Mouse (Mus musculus): ENCODE results near the gene Ylpm1. TPM values are rescaled to one million over a fixed set of nuclear protein-coding genes. Genes with fewer than 3 reads are reported as not detected.
A peak's percentile ranks its signal among the peaks of the same experiment; 100 is the strongest.

Gene Ylpm1
- polyA plus RNA-seq, 1 experiment from 2014 or later, result 9.2 TPM

DNA sequence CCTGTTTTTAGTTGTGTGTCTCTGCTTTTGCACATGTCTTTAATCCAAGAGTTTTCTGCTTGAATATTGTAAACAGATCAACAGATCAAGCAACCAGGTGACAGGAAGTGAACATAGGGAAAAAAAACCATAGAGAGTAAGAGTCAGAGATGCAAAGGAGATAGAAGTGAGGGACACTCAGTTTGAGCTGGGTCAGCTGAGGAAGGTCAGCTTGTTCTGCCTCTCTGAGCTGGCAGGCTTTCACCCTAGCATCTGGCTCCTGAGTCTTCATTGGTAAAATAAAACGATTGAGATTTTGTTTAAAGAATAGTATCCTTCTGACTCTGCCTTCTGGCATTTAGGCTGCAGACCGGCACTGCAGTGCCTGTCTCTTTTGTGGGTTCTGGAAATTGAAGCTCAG, 14.4 kb downstream of the Ylpm1 start:
- no peaks in the 10 kb centered on the region for H3K9me3 ChIP-seq (replicated peaks)
- no peak overlapping the region for H3K4me3 ChIP-seq (replicated peaks)
- WGBS (ENCODE audit: insufficient replicate concordance), result 82% methylated on average over 2 of the region's 2 CpGs
- peaks cover 45% of the 10 kb centered on the region for H3K36me3 ChIP-seq
- DNase-seq (no peak), ATAC-seq (ENCODE audit: low read depth) (no peak)
- H3K9ac ChIP-seq, result no peak overlapping the region
- H3K4me2 ChIP-seq, result no peak overlapping the region
- peaks cover 11% of the 10 kb centered on the region for H3K4me1 ChIP-seq (replicated peaks)
- H3K27ac ChIP-seq, result no peak overlapping the region
- no peaks in the 10 kb centered on the region for H3K27me3 ChIP-seq

DNA sequence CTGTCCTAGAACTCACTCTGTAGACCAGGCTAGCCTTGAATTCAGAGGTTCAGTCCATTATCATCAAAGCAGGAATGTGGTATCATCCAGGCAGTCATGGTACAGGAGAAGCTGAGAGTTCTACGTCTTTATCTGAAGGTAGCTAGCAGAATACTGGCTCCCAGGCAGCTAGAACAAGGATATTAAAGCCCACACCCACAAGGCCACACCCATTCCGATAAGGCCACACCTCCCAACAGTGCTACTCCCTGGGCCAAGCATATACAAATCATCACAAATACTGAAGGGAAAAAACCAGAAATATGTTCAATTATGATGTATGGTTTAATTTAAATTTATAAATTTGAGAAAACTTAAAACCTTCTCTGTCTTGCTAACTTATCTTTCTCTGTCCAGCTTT, 16.1 kb downstream of the Ylpm1 start:
- H3K9me3 ChIP-seq (replicated peaks), result no peaks in the 10 kb centered on the region
- WGBS (ENCODE audit: insufficient replicate concordance), result 30% methylated on average over 2 of the region's 2 CpGs
- no peak overlapping the region for H3K27ac ChIP-seq
- DNase-seq (peak; percentile 41), ATAC-seq (ENCODE audit: low read depth) (peak; percentile 85)
- no peak overlapping the region for H3K4me2 ChIP-seq
- no peaks in the 10 kb centered on the region for H3K27me3 ChIP-seq
- H3K4me3 ChIP-seq (replicated peaks), result no peak overlapping the region
- H3K4me1 ChIP-seq (replicated peaks), result peaks cover 11% of the 10 kb centered on the region
- H3K36me3 ChIP-seq, result peaks cover 59% of the 10 kb centered on the region
- no peak overlapping the region for H3K9ac ChIP-seq

DNA sequence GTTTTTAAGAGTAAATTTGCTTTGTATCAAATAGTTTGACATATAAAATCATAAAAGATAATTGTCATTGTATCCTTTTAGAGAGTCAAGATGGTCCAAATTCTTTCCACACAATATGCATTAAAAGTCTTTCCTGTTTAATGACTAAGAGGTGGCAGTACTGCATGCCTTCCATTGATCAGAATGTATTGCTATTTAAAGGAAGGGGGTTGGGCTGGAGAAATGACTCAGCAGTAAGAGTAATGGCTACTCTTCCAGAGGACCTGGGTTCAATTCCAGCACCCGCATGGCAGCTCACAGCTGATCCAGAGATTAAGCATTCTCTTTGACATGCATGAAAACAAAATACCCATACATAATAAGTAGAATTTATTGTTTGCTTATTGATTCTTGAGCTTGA, 25.9 kb downstream of the Ylpm1 start:
- Histone ChIP-seq H3K4me2 (no peak overlapping the region), H3K4me1 (replicated peaks) (0 out of 2 replicates have a peak, but pooled peaks cover 3% of the 10 kb centered on the region), H3K27ac (no peak overlapping the region), H3K27me3 (no peaks in the 10 kb centered on the region), H3K9ac (no peak overlapping the region), H3K4me3 (replicated peaks) (no peak overlapping the region), H3K36me3 (peaks cover 18% of the 10 kb centered on the region; the same call in 1 of the 2 replicates), H3K9me3 (replicated peaks) (no peaks in the 10 kb centered on the region)
- ATAC-seq (ENCODE audit: low read depth), result no peak
- WGBS (ENCODE audit: insufficient replicate concordance), result 90% methylated on average over 1 of the region's 1 CpGs
- DNase-seq, result no peak

DNA sequence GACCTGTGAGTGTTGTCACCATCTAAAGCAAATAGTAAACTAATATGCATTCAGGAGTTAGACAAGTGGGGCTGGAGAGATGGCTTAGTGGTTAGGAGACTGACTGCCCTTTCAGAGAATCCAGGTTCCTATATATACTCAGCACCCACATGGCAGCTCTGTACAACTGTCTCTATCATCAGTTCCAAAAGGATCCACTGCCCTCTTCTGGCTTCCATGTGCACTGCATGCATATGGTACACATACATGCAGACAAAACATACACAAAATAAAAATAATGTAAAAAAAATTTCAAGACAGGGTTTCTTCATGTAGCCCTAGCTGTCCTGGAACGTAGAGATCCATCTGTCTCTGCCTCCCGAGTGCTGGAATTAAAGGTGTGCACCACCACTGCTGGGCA, 36.6 kb downstream of the Ylpm1 start:
- Histone ChIP-seq H3K4me1 (replicated peaks) (no peaks in the 10 kb centered on the region), H3K4me3 (replicated peaks) (no peak overlapping the region), H3K9ac (no peak overlapping the region), H3K27me3 (no peaks in the 10 kb centered on the region), H3K4me2 (no peak overlapping the region), H3K27ac (no peak overlapping the region), H3K36me3 (peaks cover 46% of the 10 kb centered on the region), H3K9me3 (replicated peaks) (no peaks in the 10 kb centered on the region)
- WGBS (ENCODE audit: insufficient replicate concordance), result 77% methylated on average over 2 of the region's 2 CpGs
- ATAC-seq (ENCODE audit: low read depth), result no peak
- peak; percentile 26 for DNase-seq

DNA sequence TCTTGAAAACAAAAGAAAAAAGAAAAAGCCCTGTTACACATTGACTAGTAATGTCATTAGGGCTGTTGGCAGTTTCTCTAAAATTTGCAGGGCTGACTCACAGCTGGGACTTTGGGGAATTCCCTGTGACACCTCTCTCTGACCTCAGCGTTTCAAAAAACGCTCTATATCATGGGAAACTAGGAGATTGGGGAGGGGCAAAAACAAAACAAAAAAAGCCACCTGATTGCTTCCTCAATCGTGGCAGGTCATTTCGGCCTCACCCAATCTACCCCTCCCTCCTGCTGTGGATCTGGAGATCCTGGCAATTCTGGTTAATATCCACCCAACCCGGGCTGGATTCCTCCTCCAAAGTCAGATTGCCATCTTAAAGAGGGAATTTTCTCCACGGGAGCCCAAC, 55.1 kb downstream of the Ylpm1 start:
- Histone ChIP-seq H3K4me2 (no peak overlapping the region), H3K9me3 (replicated peaks) (no peaks in the 10 kb centered on the region), H3K27ac (no peak overlapping the region), H3K36me3 (peaks cover 45% of the 10 kb centered on the region), H3K4me1 (replicated peaks) (no peaks in the 10 kb centered on the region), H3K27me3 (no peaks in the 10 kb centered on the region), H3K9ac (no peak overlapping the region), H3K4me3 (replicated peaks) (no peak overlapping the region)
- ATAC-seq (ENCODE audit: low read depth) (no peak), DNase-seq (no peak)
- WGBS (ENCODE audit: insufficient replicate concordance), result 73% methylated on average over 6 of the region's 6 CpGs

DNA sequence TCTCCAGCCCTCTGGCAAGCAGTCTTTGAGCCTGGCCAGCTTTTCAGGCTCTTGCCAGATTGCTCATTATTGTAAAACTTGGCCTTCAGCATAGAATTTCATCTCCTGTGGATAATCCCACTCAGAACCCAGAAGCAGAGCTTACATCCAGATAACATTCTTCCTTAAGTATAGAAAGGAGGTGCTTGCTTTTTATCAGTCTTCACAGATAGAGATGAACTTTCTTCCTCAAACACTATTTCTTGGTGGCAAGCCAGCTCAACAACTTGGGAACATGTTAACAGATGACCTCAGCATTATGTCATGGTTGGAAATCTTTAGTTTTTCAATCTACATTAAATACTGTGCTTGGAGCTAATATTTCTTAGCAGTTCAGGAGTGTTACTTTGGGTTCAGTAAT, 74.9 kb downstream of the Ylpm1 start:
- Histone ChIP-seq H3K9me3 (replicated peaks) (no peaks in the 10 kb centered on the region), H3K4me2 (no peak overlapping the region), H3K27me3 (no peaks in the 10 kb centered on the region), H3K4me3 (replicated peaks) (no peak overlapping the region), H3K9ac (no peak overlapping the region), H3K36me3 (peaks cover 37% of the 10 kb centered on the region), H3K4me1 (replicated peaks) (no peaks in the 10 kb centered on the region), H3K27ac (no peak overlapping the region)
- DNase-seq (no peak), ATAC-seq (ENCODE audit: low read depth) (no peak)

DNA sequence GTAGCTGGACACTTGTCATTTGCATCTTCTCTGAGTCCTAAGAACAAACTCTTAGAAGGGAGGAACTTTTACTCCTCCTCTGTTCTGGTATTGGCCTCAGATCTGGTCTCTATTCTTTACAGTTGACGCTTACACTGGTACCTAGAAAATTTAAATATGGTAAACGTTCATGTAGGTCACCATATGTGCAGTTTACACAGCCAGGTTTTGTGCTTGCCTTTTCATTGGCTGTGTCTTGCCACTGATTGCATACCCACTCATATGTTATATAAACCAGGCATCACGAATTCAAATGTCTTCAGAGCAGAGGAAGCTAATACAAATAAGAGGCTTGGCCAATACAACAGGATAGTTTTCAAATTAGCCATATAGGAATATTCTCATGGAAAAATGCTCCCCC, 81.0 kb downstream of the Ylpm1 start:
- WGBS (ENCODE audit: insufficient replicate concordance), result 76% methylated on average over 3 of the region's 3 CpGs
- H3K4me3 ChIP-seq (replicated peaks), result no peak overlapping the region
- H3K4me2 ChIP-seq, result no peak overlapping the region
- no peak for DNase-seq
- peaks cover 13% of the 10 kb centered on the region for H3K36me3 ChIP-seq
- H3K4me1 ChIP-seq (replicated peaks), result no peaks in the 10 kb centered on the region
- H3K9me3 ChIP-seq (replicated peaks), result no peaks in the 10 kb centered on the region
- no peak overlapping the region for H3K27ac ChIP-seq
- no peaks in the 10 kb centered on the region for H3K27me3 ChIP-seq
- no peak for ATAC-seq (ENCODE audit: low read depth)
- no peak overlapping the region for H3K9ac ChIP-seq

DNA sequence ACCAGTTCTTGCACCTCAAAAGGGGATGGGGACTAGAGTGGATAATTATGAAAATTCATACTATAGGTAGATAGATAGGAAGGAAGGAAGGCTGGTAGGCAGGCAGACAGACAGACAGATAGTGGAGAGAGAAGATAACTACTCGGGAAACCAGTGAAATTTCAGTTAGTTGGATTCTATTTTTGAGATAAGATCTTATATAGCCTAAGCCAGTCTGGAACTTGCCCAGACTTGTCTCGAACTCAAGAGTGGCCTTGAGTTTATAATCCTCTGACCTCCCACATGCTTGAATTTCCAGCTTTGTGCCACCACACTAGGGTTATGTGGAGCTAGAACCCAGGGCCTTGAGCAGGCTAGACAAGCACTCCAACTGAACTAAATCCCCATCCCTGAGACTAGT, 88.1 kb downstream of the Ylpm1 start:
- H3K4me1 ChIP-seq (replicated peaks), result 0 out of 2 replicates have a peak, but pooled peaks cover 6% of the 10 kb centered on the region
- 31% methylated on average over 2 of the region's 2 CpGs for WGBS (ENCODE audit: insufficient replicate concordance)
- H3K9me3 ChIP-seq (replicated peaks), result 0 out of 2 replicates have a peak, but pooled peaks cover under 1% of the 10 kb centered on the region
- no peaks in the 10 kb centered on the region for H3K27me3 ChIP-seq
- H3K9ac ChIP-seq, result no peak overlapping the region
- peaks cover 19% of the 10 kb centered on the region for H3K36me3 ChIP-seq
- no peak overlapping the region for H3K27ac ChIP-seq
- ATAC-seq (ENCODE audit: low read depth) (no peak), DNase-seq (no peak)
- H3K4me2 ChIP-seq, result no peak overlapping the region
- H3K4me3 ChIP-seq (replicated peaks), result no peak overlapping the region

DNA sequence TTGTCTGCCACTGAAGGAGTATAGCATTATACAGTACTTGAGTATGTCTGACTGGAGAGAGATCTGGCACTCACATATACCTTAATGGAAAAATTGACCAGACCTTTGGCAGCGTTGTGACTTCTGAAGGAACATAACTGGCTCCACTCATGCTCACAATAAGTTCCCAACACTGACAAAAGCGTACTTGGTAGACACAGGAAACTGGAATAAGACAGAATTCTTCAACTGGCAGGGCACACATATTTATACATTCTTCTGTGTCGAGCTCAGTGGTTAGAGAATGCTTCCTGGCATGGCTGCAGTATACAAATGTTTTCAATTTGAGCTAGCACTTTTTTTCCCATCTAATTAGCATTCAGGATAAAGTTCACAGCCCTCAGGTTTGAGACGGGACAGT, 88.8 kb downstream of the Ylpm1 start:
- Histone ChIP-seq H3K9ac (no peak overlapping the region), H3K27ac (no peak overlapping the region), H3K27me3 (no peaks in the 10 kb centered on the region), H3K4me3 (replicated peaks) (no peak overlapping the region), H3K36me3 (peaks cover 25% of the 10 kb centered on the region), H3K4me2 (no peak overlapping the region), H3K4me1 (replicated peaks) (peaks cover 8% of the 10 kb centered on the region; the same call in 1 of the 2 replicates), H3K9me3 (replicated peaks) (0 out of 2 replicates have a peak, but pooled peaks cover 2% of the 10 kb centered on the region)
- no peak for ATAC-seq (ENCODE audit: low read depth)
- 73% methylated on average over 4 of the region's 4 CpGs for WGBS (ENCODE audit: insufficient replicate concordance)
- no peak for DNase-seq

DNA sequence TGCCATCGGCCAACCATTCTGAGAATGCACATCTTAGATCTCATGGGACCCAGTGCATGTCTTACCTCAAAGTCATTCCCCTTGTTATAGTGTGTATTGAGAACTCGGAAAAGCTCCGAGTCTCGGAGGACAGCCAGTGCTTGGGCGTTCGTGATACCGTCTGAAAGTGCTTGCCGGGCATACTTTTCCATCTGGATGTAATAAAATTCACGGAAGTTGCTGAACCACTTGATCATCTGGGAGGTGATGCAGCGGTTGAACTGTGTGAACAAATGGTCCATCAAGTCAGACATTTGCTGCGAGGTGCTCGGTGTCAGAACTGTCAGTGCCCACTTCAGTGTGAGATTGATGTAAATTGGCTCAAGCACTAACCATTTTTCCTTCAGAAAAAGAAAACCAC, 91.7 kb downstream of the Ylpm1 start:
- 85% methylated on average over 12 of the region's 12 CpGs for WGBS (ENCODE audit: insufficient replicate concordance)
- Histone ChIP-seq H3K27ac (no peak overlapping the region), H3K4me3 (replicated peaks) (no peak overlapping the region), H3K9ac (no peak overlapping the region), H3K36me3 (peaks cover 25% of the 10 kb centered on the region), H3K4me2 (no peak overlapping the region), H3K27me3 (no peaks in the 10 kb centered on the region), H3K9me3 (replicated peaks) (0 out of 2 replicates have a peak, but pooled peaks cover 2% of the 10 kb centered on the region), H3K4me1 (replicated peaks) (peaks cover 29% of the 10 kb centered on the region)
- no peak for DNase-seq
- no peak for ATAC-seq (ENCODE audit: low read depth)

DNA sequence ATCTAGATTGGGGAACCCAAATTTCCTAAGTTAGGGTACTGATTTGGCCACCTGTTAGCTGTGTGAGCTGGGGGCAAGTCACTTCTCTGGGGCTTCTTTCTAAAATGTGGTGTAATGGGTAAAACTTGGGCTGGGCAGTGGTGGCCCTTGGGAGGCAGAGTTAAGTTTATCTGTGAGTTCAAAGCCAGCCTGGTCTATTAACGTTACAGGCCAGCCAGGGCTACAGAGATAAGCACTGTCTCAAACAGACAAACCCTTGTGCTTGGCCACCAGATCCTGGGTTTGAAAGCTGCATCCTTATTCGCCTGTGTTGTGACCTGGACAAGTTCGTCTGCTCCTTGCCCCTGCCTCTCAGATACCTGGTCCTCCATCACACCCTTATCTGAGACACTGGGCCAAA, 95.1 kb downstream of the Ylpm1 start:
- Histone ChIP-seq H3K9me3 (replicated peaks) (0 out of 2 replicates have a peak, but pooled peaks cover 2% of the 10 kb centered on the region), H3K27me3 (no peaks in the 10 kb centered on the region), H3K27ac (no peak overlapping the region), H3K9ac (no peak overlapping the region), H3K36me3 (peaks cover 25% of the 10 kb centered on the region), H3K4me2 (no peak overlapping the region), H3K4me3 (replicated peaks) (no peak overlapping the region), H3K4me1 (replicated peaks) (peaks cover 30% of the 10 kb centered on the region)
- DNase-seq (peak; percentile 16), ATAC-seq (ENCODE audit: low read depth) (peak; percentile 79)
- 23% methylated on average over 3 of the region's 3 CpGs for WGBS (ENCODE audit: insufficient replicate concordance)

DNA sequence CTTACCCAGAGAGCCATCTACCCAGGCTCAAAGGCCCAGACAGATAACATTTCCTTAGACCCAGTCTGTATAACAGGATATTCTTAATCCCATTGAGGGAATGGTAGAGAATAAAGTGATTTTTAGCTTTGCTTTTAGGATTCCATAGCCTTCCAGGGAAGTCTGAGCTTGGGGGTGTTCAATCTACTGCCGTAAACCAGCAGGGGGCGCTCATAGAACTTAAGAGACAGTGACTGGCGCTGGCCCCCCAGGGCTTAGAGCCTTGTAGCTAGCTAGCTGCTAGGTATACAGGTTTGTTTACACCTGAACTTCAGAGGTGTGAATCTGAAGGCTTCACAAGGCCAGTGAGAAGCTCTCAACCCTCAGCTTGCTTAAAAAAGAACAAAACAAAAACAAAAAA, 96.1 kb downstream of the Ylpm1 start:
- Histone ChIP-seq H3K27me3 (no peaks in the 10 kb centered on the region), H3K4me1 (replicated peaks) (peaks cover 31% of the 10 kb centered on the region), H3K9me3 (replicated peaks) (0 out of 2 replicates have a peak, but pooled peaks cover 2% of the 10 kb centered on the region), H3K9ac (no peak overlapping the region), H3K36me3 (peaks cover 25% of the 10 kb centered on the region), H3K4me3 (replicated peaks) (no peak overlapping the region), H3K4me2 (no peak overlapping the region), H3K27ac (no peak overlapping the region)
- DNase-seq (peak; percentile 48), ATAC-seq (ENCODE audit: low read depth) (no peak)
- 2% methylated on average over 3 of the region's 3 CpGs for WGBS (ENCODE audit: insufficient replicate concordance)
